Mouse (Mus musculus) gastrocnemius, postnatal 14 days (tissue): ENCODE measurements at regions not wholly inside any gene's neighbourhood (a gene's known extent, or its start where the extent isn't known, plus 50 kb on each side); places are given as distances from the start of the nearest gene placed in this dataset.

ENCODE experiments used
- DNase-seq: peaks from one replicate; pipeline ENCODE4 v3.0.0; 2021; ENCODE audit warnings: mixed read lengths
- intact Hi-C: fragments of 180-260 bp; cut with DNase I; formaldehyde crosslinking; loops from one replicate; pipeline ENCODE4 v1.15.1; 2025; ENCODE audit warnings: low total_unique reads

- DNase-seq = no peak
- intact Hi-C loops = no loop called here
These were observed 57.9 kb upstream of the Ammecr1 start for GRCm38 (mm10) chrX:143024325-143024971.

- intact Hi-C loops = no loop called here
- DNase-seq = no peak
These were observed 64.0 kb upstream of the Ammecr1 start for GRCm38 (mm10) chrX:143030371-143031010.

- no peak for DNase-seq
These were observed 59.5 kb upstream of the Rtl9 start for GRCm38 (mm10) chrX:143039878-143040277.

GRCm38 (mm10) chrX:143044296-143044695, 55.1 kb upstream of the Rtl9 start:
- intact Hi-C loops = no loop called here
- no peak for DNase-seq

More at GRCm38 (mm10) chrX:143039878-143040277, 59.5 kb upstream of the Rtl9 start:
- intact Hi-C loops = no loop called here

GRCm38 (mm10) chrX:143046293-143046692, 53.1 kb upstream of the Rtl9 start:
- peak; percentile 64 for DNase-seq
- intact Hi-C loops = no loop called here
